Mouse (Mus musculus) intestine, postnatal 0 days (tissue): ENCODE results near the gene Pcca. TPM values are rescaled to one million over a fixed set of nuclear protein-coding genes. Genes with fewer than 3 reads are reported as not detected.

Experiments used
- ATAC-seq: fragments of 200-750 bp; cut with Nextera tagmentation; 2 replicates; pipeline ENCODE4 v1.8.0; 2017; ENCODE audit warnings: mild to moderate bottlenecking, moderate TSS enrichment, moderate library complexity
- H3K27ac ChIP-seq: fragments of 300-500 bp; sonication (generic); 2 replicates; pipeline ENCODE4 v1.5.1; 2014; ENCODE audit warnings: mild to moderate bottlenecking, low read depth, low read length, moderate library complexity
- H3K27me3 ChIP-seq: fragments of 300-500 bp; sonication (generic); replicated peaks from 2 replicates; pipeline ENCODE4 v1.6.1; 2014; ENCODE audit warnings: low read length, mixed read lengths; ENCODE audit not compliant: control insufficient read depth, insufficient read depth
- H3K36me3 ChIP-seq: fragments of 300-500 bp; sonication (generic); 2 replicates; pipeline ENCODE4 v1.6.1; 2014; ENCODE audit warnings: mild to moderate bottlenecking, moderate library complexity; ENCODE audit not compliant: control insufficient read depth, insufficient read depth
- H3K4me1 ChIP-seq: fragments of 300-500 bp; sonication (generic); replicated peaks from 2 replicates; pipeline ENCODE4 v1.6.1; 2014; ENCODE audit warnings: antibody characterized with exemption, low read length, mixed read lengths; ENCODE audit not compliant: control insufficient read depth, insufficient read depth
- H3K4me2 ChIP-seq: fragments of 300-500 bp; sonication (generic); replicated peaks from 2 replicates; pipeline ENCODE4 v1.6.1; 2014; ENCODE audit warnings: low read depth, mild to moderate bottlenecking, moderate library complexity
- H3K4me3 ChIP-seq: fragments of 300-500 bp; sonication (generic); 2 replicates; pipeline ENCODE4 v1.5.1; 2014; ENCODE audit warnings: low read depth, low read length
- H3K9ac ChIP-seq: fragments of 300-500 bp; sonication (generic); 2 replicates; pipeline ENCODE4 v1.6.1; 2014; ENCODE audit warnings: mild to moderate bottlenecking, low read depth, low read length
- H3K9me3 ChIP-seq: fragments of 300-500 bp; sonication (generic); 2 replicates; pipeline ENCODE4 v1.6.1; 2016; ENCODE audit warnings: mixed run types; ENCODE audit not compliant: control insufficient read depth
- CTCF ChIP-seq: sonication (generic); IDR thresholded peaks from 2 replicates; pipeline ENCODE4 v1.5.1; 2016; ENCODE audit warnings: low read depth, mild to moderate bottlenecking, control low read depth, antibody characterized with exemption, moderate library complexity
- WGBS: fragments of 180-500 bp; shearing (Covaris S2); extraction: QIAGEN DNeasy Blood & Tissue Kit; methylation state at CpG from one replicate; pipeline ENCODE4 v1.1.7; 2014; 5-methylcytosine and 5-hydroxymethylcytosine counted together
- polyA plus RNA-seq: library from polyadenylated mRNA; unstranded; fragments of >200 nt; fragmentation: Nextera tagmentation; extraction: Ambion mirVana; gene quantifications from 2 replicates; pipeline ENCODE4 v1.2.1, GENCODE M21; 2015

The Pcca gene
- polyA plus RNA-seq, 1 experiment from 2014 or later: 5.9 TPM

DNA sequence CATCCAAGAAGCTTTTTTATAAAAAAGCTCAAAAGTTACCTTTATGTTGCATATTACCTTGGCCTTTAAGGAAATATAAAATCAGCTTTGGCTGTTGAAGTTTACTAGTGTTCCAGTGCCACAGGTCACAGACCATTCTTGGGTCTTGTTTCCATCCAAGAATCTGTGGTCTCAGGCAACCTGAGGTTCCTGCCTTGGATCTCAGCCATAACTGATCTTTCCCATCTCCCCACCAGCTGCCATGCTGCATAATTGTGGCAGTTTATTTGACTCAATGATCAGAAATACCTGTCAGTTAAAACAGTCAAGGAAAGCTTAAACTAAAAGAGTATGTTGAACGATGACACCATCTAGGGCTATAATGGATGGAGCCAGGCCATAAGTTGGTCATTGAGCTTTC is 222.5 kb downstream of the Pcca start:
- Histone ChIP-seq H3K4me2 (no peak overlapping the region), H3K27ac (no peak overlapping the region), H3K4me3 (no peak overlapping the region), H3K36me3 (no peaks in the 10 kb centered on the region), H3K9ac (no peak overlapping the region), H3K4me1 (no peaks in the 10 kb centered on the region), H3K9me3 (no peaks in the 10 kb centered on the region), H3K27me3 (no peaks in the 10 kb centered on the region)
- no peak for ATAC-seq
- WGBS: 94% methylated on average over 1 of the region's 1 CpGs
- TF ChIP-seq CTCF: no peak

GRCm38 (mm10) chr14:122759890-122760289 is 225.8 kb downstream of the Pcca start:
- Histone ChIP-seq H3K27ac (no peak overlapping the region), H3K4me3 (no peak overlapping the region), H3K36me3 (no peaks in the 10 kb centered on the region), H3K9ac (no peak overlapping the region), H3K4me2 (no peak overlapping the region), H3K9me3 (no peaks in the 10 kb centered on the region), H3K4me1 (no peaks in the 10 kb centered on the region), H3K27me3 (no peaks in the 10 kb centered on the region)
- WGBS: 57% methylated on average over 3 of the region's 3 CpGs
- no peak for TF ChIP-seq CTCF
- no peak for ATAC-seq

DNA sequence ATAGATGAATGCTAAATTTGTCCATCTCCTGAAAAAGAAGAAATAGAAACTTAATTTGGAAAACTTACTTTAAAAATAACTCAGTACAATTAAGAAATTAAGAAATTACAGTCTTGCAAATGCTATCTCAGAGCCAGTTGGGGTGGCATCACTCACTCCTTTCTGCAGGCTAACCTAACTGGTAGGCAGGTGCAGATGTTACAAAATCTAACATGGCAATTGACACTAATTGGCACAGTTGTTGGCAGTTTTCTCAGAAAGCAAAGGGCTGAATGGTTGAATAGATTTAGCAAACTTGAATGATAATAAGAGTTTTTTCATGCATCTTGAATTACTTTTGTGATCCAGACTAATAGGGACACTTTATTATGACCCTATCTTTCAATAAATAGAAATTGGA is 226.7 kb downstream of the Pcca start:
- no peaks in the 10 kb centered on the region for H3K36me3 ChIP-seq
- TF ChIP-seq CTCF: no peak
- no peak overlapping the region for H3K4me2 ChIP-seq
- ATAC-seq: no peak
- H3K27ac ChIP-seq: no peak overlapping the region
- no peak overlapping the region for H3K9ac ChIP-seq
- no peaks in the 10 kb centered on the region for H3K27me3 ChIP-seq
- H3K9me3 ChIP-seq: no peaks in the 10 kb centered on the region
- H3K4me3 ChIP-seq: no peak overlapping the region
- no peaks in the 10 kb centered on the region for H3K4me1 ChIP-seq

- H3K36me3 ChIP-seq: no peaks in the 10 kb centered on the region
- H3K4me1 ChIP-seq: no peaks in the 10 kb centered on the region
- no peak for TF ChIP-seq CTCF
- H3K4me3 ChIP-seq: no peak overlapping the region
- no peak for ATAC-seq
- no peak overlapping the region for H3K4me2 ChIP-seq
- H3K9ac ChIP-seq: no peak overlapping the region
- no peaks in the 10 kb centered on the region for H3K27me3 ChIP-seq
- no peaks in the 10 kb centered on the region for H3K9me3 ChIP-seq
- H3K27ac ChIP-seq: no peak overlapping the region
These were observed 228.5 kb downstream of the Pcca start for GRCm38 (mm10) chr14:122762603-122763002.

GRCm38 (mm10) chr14:122765951-122766350 is 231.8 kb downstream of the Pcca start:
- ATAC-seq: no peak
- Histone ChIP-seq H3K4me2 (no peak overlapping the region), H3K27ac (no peak overlapping the region), H3K9ac (no peak overlapping the region), H3K9me3 (no peaks in the 10 kb centered on the region), H3K4me1 (no peaks in the 10 kb centered on the region), H3K36me3 (no peaks in the 10 kb centered on the region), H3K4me3 (no peak overlapping the region), H3K27me3 (no peaks in the 10 kb centered on the region)
- no peak for TF ChIP-seq CTCF
- 47% methylated on average over 2 of the region's 2 CpGs for WGBS

- H3K4me2 ChIP-seq: no peak overlapping the region
- TF ChIP-seq CTCF: no peak
- H3K9ac ChIP-seq: no peak overlapping the region
- H3K4me1 ChIP-seq: no peaks in the 10 kb centered on the region
- no peaks in the 10 kb centered on the region for H3K27me3 ChIP-seq
- H3K27ac ChIP-seq: no peak overlapping the region
- no peaks in the 10 kb centered on the region for H3K36me3 ChIP-seq
- H3K9me3 ChIP-seq: no peaks in the 10 kb centered on the region
- no peak for ATAC-seq
- no peak overlapping the region for H3K4me3 ChIP-seq
- 82% methylated on average over 5 of the region's 5 CpGs for WGBS
These were observed 232.3 kb downstream of the Pcca start for GRCm38 (mm10) chr14:122766448-122766847.

DNA sequence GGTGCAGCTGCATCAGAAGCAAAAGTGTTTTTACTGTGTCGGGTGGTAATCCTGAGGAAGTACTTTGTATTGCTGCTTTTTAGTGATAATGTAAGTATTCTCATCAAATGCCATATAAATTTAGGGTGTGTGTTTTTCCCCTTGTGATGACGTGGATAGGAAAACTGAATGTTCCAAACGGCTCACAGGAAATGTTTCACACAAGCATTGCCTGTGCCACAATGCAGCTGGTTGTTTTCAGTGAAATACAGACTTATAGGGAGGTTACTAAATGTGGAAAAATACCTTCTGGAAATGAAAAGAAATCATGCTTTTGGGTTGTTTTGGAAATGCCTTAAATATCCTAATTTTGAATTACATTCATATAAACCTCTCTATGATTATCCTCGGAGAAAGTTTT is 250.6 kb downstream of the Pcca start:
- Histone ChIP-seq H3K27ac (no peak overlapping the region), H3K9me3 (no peaks in the 10 kb centered on the region), H3K4me2 (no peak overlapping the region), H3K4me1 (no peaks in the 10 kb centered on the region), H3K36me3 (no peaks in the 10 kb centered on the region), H3K27me3 (no peaks in the 10 kb centered on the region), H3K9ac (no peak overlapping the region), H3K4me3 (no peak overlapping the region)
- ATAC-seq: no peak
- no peak for TF ChIP-seq CTCF
- WGBS: 70% methylated on average over 4 of the region's 4 CpGs
